Mouse (Mus musculus) bone marrow macrophage, adult 2 months (primary cell): ENCODE data around the gene Itsn1.

Experiments
- CTCF ChIP-seq: IDR thresholded peaks from 2 replicates; pipeline ENCODE4 v1.5.1; 2012; ENCODE audit warnings: low read depth, mild to moderate bottlenecking, low read length, moderate library complexity
- POLR2A ChIP-seq: IDR thresholded peaks from 2 replicates; pipeline ENCODE4 v1.6.1; 2012; ENCODE audit warnings: mild to moderate bottlenecking, low read depth, low read length, borderline replicate concordance

- no peak for TF ChIP-seq POLR2A
- TF ChIP-seq CTCF = no peak
These were observed 24.5 kb downstream of the Itsn1 start for GRCm38 (mm10) chr16:91753611-91754010.
